Mouse (Mus musculus) spleen, adult 2 months (tissue): Measurements from ENCODE around the gene Apba1. TPM values are rescaled to one million over a fixed set of nuclear protein-coding genes. Genes with fewer than 3 reads are reported as not detected.

ENCODE experiments used
- DNase-seq, 2 experiments: peaks; one replicate each; pipeline versions ENCODE4 v3.0.0 to v3.0.0-alpha.2; 2012 to 2021; ENCODE audit warnings: low spot score in 2 of 2, low read depth in 1 of 2
- H3K27ac ChIP-seq: fragments of 200-500 bp; 2 replicates; pipeline ENCODE4 v1.5.1; 2012; ENCODE audit warnings: low read length, inconsistent platforms; ENCODE audit not compliant: insufficient read depth
- H3K27me3 ChIP-seq: fragments of 200-500 bp; 2 replicates; pipeline ENCODE4 v1.6.1; 2012; ENCODE audit warnings: mild to moderate bottlenecking, moderate library complexity, low read length, inconsistent platforms; ENCODE audit not compliant: control insufficient read depth, insufficient read depth
- H3K36me3 ChIP-seq: fragments of 200-500 bp; 2 replicates; pipeline ENCODE4 v1.6.1; 2012; ENCODE audit warnings: mild to moderate bottlenecking, low read length, inconsistent platforms; ENCODE audit not compliant: control insufficient read depth, insufficient read depth
- H3K4me1 ChIP-seq: fragments of 200-500 bp; 2 replicates; pipeline ENCODE4 v1.6.1; 2011; ENCODE audit warnings: inconsistent platforms; ENCODE audit not compliant: control insufficient read depth, insufficient read depth, insufficient read length
- H3K4me3 ChIP-seq: fragments of 200-500 bp; 2 replicates; pipeline ENCODE4 v1.5.1; 2011; ENCODE audit warnings: mild to moderate bottlenecking, inconsistent platforms; ENCODE audit not compliant: insufficient read depth, insufficient read length; ENCODE audit errors: extremely low read depth
- CTCF ChIP-seq: fragments of 200-500 bp; IDR thresholded peaks from 2 replicates; pipeline ENCODE4 v1.5.1; 2011; ENCODE audit warnings: mild to moderate bottlenecking, inconsistent platforms; ENCODE audit not compliant: insufficient read depth, insufficient read length, insufficient replicate concordance; ENCODE audit errors: extremely low read depth
- POLR2A ChIP-seq: fragments of 200-500 bp; IDR thresholded peaks from 2 replicates; pipeline ENCODE4 v1.6.1; 2011; ENCODE audit warnings: low read depth, low read length, inconsistent platforms
- WGBS: fragments of 180-500 bp; shearing (Covaris S2); methylation state at CpG from one replicate; pipeline ENCODE4 v1.1.7; 2018; 5-methylcytosine and 5-hydroxymethylcytosine counted together
- polyA plus RNA-seq: library from polyadenylated mRNA; depleted of rRNA; stranded (reverse); fragments of >200 nt; gene quantifications from 2 replicates; pipeline ENCODE4 v1.2.3, GENCODE M21; 2012

The Apba1 gene
- polyA plus RNA-seq, 1 experiment = 2.1 TPM

GRCm38 (mm10) chr19:23819882-23820281 is 61.2 kb downstream of the Apba1 start:
- no peak for DNase-seq
- TF ChIP-seq CTCF (no peak), POLR2A (no peak)
- H3K36me3 ChIP-seq = no peaks in the 10 kb centered on the region
- no peaks in the 10 kb centered on the region for H3K4me1 ChIP-seq
- no peak overlapping the region for H3K27ac ChIP-seq
- WGBS = 82% methylated on average over 8 of the region's 8 CpGs
- no peak overlapping the region for H3K4me3 ChIP-seq
- H3K27me3 ChIP-seq = no peaks in the 10 kb centered on the region

DNA sequence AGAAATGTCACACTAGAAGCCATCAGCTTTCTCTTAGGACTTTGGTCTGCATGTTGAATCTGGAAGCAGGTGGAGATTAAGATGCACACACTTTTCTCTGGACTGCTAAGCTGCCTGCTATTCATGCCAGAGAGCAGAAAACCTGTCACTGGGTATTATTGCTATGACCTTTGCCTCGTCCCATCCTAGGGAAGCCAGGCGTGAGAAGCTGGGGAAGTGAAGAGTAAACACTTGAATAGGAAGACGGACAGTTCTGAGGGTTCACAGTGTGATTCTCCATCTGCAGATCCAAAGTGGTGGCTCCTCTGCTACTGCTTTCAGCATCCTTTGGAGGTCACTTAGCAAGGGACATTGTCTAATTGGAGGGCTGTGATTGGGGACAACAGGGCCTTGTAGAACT is 63.8 kb downstream of the Apba1 start:
- H3K4me1 ChIP-seq = no peaks in the 10 kb centered on the region
- WGBS = 87% methylated on average over 3 of the region's 3 CpGs
- H3K36me3 ChIP-seq = no peaks in the 10 kb centered on the region
- DNase-seq = no peak
- H3K4me3 ChIP-seq = no peak overlapping the region
- no peak for TF ChIP-seq POLR2A
- TF ChIP-seq CTCF = no peak
- no peaks in the 10 kb centered on the region for H3K27me3 ChIP-seq
- no peak overlapping the region for H3K27ac ChIP-seq

- Histone ChIP-seq H3K4me3 (no peak overlapping the region), H3K27me3 (no peaks in the 10 kb centered on the region), H3K4me1 (no peaks in the 10 kb centered on the region), H3K27ac (no peak overlapping the region), H3K36me3 (no peaks in the 10 kb centered on the region)
- no peak for DNase-seq
- no peak for TF ChIP-seq CTCF
- TF ChIP-seq POLR2A = no peak
- 87% methylated on average over 4 of the region's 4 CpGs for WGBS
Measured at GRCm38 (mm10) chr19:23823533-23823932, 64.8 kb downstream of the Apba1 start.

- no peak overlapping the region for H3K4me3 ChIP-seq
- DNase-seq = no peak
- no peak for TF ChIP-seq POLR2A
- TF ChIP-seq CTCF = no peak
- WGBS = 86% methylated on average over 8 of the region's 8 CpGs
- no peaks in the 10 kb centered on the region for H3K4me1 ChIP-seq
- no peak overlapping the region for H3K27ac ChIP-seq
- H3K27me3 ChIP-seq = no peaks in the 10 kb centered on the region
- H3K36me3 ChIP-seq = no peaks in the 10 kb centered on the region
Measured at GRCm38 (mm10) chr19:23826251-23826650, 67.6 kb downstream of the Apba1 start.

- no peak for DNase-seq
- no peaks in the 10 kb centered on the region for H3K36me3 ChIP-seq
- no peak for TF ChIP-seq POLR2A
- no peak for TF ChIP-seq CTCF
- H3K27ac ChIP-seq = no peak overlapping the region
- 87% methylated on average over 7 of the region's 7 CpGs for WGBS
- no peak overlapping the region for H3K4me3 ChIP-seq
- no peaks in the 10 kb centered on the region for H3K27me3 ChIP-seq
- H3K4me1 ChIP-seq = no peaks in the 10 kb centered on the region
Measured at GRCm38 (mm10) chr19:23830761-23831160, 72.1 kb downstream of the Apba1 start.

GRCm38 (mm10) chr19:23833685-23834682 is 75.3 kb downstream of the Apba1 start:
- WGBS = 82% methylated on average over 14 of the region's 14 CpGs
- no peaks in the 10 kb centered on the region for H3K36me3 ChIP-seq
- no peak for DNase-seq

GRCm38 (mm10) chr19:23834721-23835120 is 76.0 kb downstream of the Apba1 start:
- TF ChIP-seq POLR2A (no peak), CTCF (no peak)
- no peak overlapping the region for H3K4me3 ChIP-seq
- H3K4me1 ChIP-seq = no peaks in the 10 kb centered on the region
- no peak overlapping the region for H3K27ac ChIP-seq
- no peaks in the 10 kb centered on the region for H3K27me3 ChIP-seq
- no peak for DNase-seq
- H3K36me3 ChIP-seq = no peaks in the 10 kb centered on the region
- 79% methylated on average over 3 of the region's 3 CpGs for WGBS

More at GRCm38 (mm10) chr19:23833685-23834682, 75.3 kb downstream of the Apba1 start:
- H3K27me3 ChIP-seq = no peaks in the 10 kb centered on the region
- no peak overlapping the region for H3K4me3 ChIP-seq
- H3K4me1 ChIP-seq = no peaks in the 10 kb centered on the region
- H3K27ac ChIP-seq = no peak overlapping the region
- TF ChIP-seq POLR2A (no peak), CTCF (no peak)
